Mouse (Mus musculus) embryonic stem cell, embryonic (primary cell): ENCODE measurements around the gene Brdt.

Experiments used
- CTCF ChIA-PET, 4 experiments: fragments of 300-600 bp in 2 of 4; fragments of 350-600 bp in 2 of 4; sonication (Branson Sonifier 250); formaldehyde crosslinking; loops; one replicate each; lab custom pipeline; 2022; ENCODE audit warnings: inconsistent platforms in 2 of 4; lab: Charles Lee
- POLR2A ChIA-PET, 4 experiments: fragments of 300-600 bp in 2 of 4; fragments of 350-600 bp in 2 of 4; sonication (Branson Sonifier 250); formaldehyde crosslinking; loops; one replicate each; lab custom pipeline; 2022; ENCODE audit warnings: antibody characterized with exemption in 4 of 4, inconsistent platforms in 1 of 4; lab: Charles Lee

The Brdt gene

GRCm38 (mm10) chr5:107389373-107389772, 58.4 kb downstream of the Brdt start:
- ChIA-PET POLR2A (interaction anchor here in 1 of 4 experiments (1.4 kb wide), 1 partner anchor 22 kb away, joined by 4 read pairs; no protein-coding TSS in a partner anchor), CTCF (interaction anchor here in 1 of 4 experiments (0.6 kb wide), 1 partner anchor 404 kb away, joined by 3 read pairs; no protein-coding TSS in a partner anchor)

GRCm38 (mm10) chr5:107394437-107394836, 63.5 kb downstream of the Brdt start:
- POLR2A ChIA-PET = no interaction called here
- CTCF ChIA-PET = no interaction called here

- POLR2A ChIA-PET = interaction anchor here in 2 of 4 experiments (0.7 to 1.6 kb wide), 4 partner anchors 11 to 43 kb away, joined by 3 to 6 read pairs (median 3); partner anchors contain the start of gene Btbd8 (in 1 of the 2)
- CTCF ChIA-PET = interaction anchor here in 2 of 4 experiments (0.5 to 0.7 kb wide), 2 partner anchors 631 to 752 kb away, joined by 3 to 5 read pairs; no protein-coding TSS in a partner anchor
Measured at GRCm38 (mm10) chr5:107402436-107402835, 71.5 kb downstream of the Brdt start, which contains the start of gene Ephx4. Gene Ephx4, plus strand, starts transcription at chr5:107402736.

- POLR2A ChIA-PET = interaction anchor here in 2 of 4 experiments (0.6 to 1.6 kb wide), 7 partner anchors 10 to 213 kb away, joined by 3 to 6 read pairs (median 3); partner anchors contain the start of gene Btbd8 (in 1 of the 2)
- CTCF ChIA-PET = interaction anchor here in 3 of 4 experiments (0.5 to 0.7 kb wide), 4 partner anchors 8 to 753 kb away, joined by 3 to 9 read pairs (median 4); no protein-coding TSS in a partner anchor
Measured at GRCm38 (mm10) chr5:107403011-107403946, 72.3 kb downstream of the Brdt start.

GRCm38 (mm10) chr5:107403947-107404684, 73.2 kb downstream of the Brdt start:
- CTCF ChIA-PET = interaction anchor here in 1 of 4 experiments (0.6 kb wide), 1 partner anchor 309 kb away, joined by 3 read pairs; no protein-coding TSS in a partner anchor
- POLR2A ChIA-PET = interaction anchor here in 1 of 4 experiments (0.5 to 1.2 kb wide), 5 partner anchors 9 to 1290 kb away, joined by 3 to 4 read pairs (median 3); no protein-coding TSS in a partner anchor

GRCm38 (mm10) chr5:107405361-107405760, 74.4 kb downstream of the Brdt start:
- ChIA-PET POLR2A (no interaction called here), CTCF (no interaction called here)

GRCm38 (mm10) chr5:107410305-107410704, 79.3 kb downstream of the Brdt start:
- POLR2A ChIA-PET = interaction anchor here in 1 of 4 experiments (1.1 kb wide), 1 partner anchor 10 kb away, joined by 4 read pairs; no protein-coding TSS in a partner anchor
- CTCF ChIA-PET = no interaction called here

- ChIA-PET POLR2A (interaction anchor here in 1 of 4 experiments (0.6 kb wide), 1 partner anchor 1259 kb away, joined by 5 read pairs; no protein-coding TSS in a partner anchor), CTCF (interaction anchor here in 2 of 4 experiments (0.5 to 0.7 kb wide), 3 partner anchors 8 to 138 kb away, joined by 3 to 14 read pairs (median 4); no protein-coding TSS in a partner anchor)
Measured at GRCm38 (mm10) chr5:107411326-107411725, 80.4 kb downstream of the Brdt start.

GRCm38 (mm10) chr5:107412285-107412684, 81.3 kb downstream of the Brdt start:
- ChIA-PET CTCF (interaction anchor here in 1 of 4 experiments (0.7 kb wide), 1 partner anchor 125 kb away, joined by 4 read pairs; no protein-coding TSS in a partner anchor), POLR2A (no interaction called here)

- CTCF ChIA-PET = no interaction called here
Measured at GRCm38 (mm10) chr5:107415098-107415497, 84.1 kb downstream of the Brdt start.

GRCm38 (mm10) chr5:107421676-107422075, 90.7 kb downstream of the Brdt start:
- CTCF ChIA-PET = no interaction called here
- POLR2A ChIA-PET = no interaction called here

More at GRCm38 (mm10) chr5:107415098-107415497, 84.1 kb downstream of the Brdt start:
- POLR2A ChIA-PET = no interaction called here

- POLR2A ChIA-PET = no interaction called here
Measured at GRCm38 (mm10) chr5:107431249-107431648, 100.3 kb downstream of the Brdt start, which contains the start of gene Lpcat2b. Gene Lpcat2b, plus strand, starts transcription at chr5:107431549.

GRCm38 (mm10) chr5:107434001-107434400, 103.0 kb downstream of the Brdt start:
- ChIA-PET POLR2A (no interaction called here), CTCF (interaction anchor here in 1 of 4 experiments (0.5 kb wide), 1 partner anchor 288 kb away, joined by 6 read pairs; no protein-coding TSS in a partner anchor)

More at GRCm38 (mm10) chr5:107431249-107431648, 100.3 kb downstream of the Brdt start, which contains the start of gene Lpcat2b:
- CTCF ChIA-PET = no interaction called here

GRCm38 (mm10) chr5:107436185-107436584, 105.2 kb downstream of the Brdt start:
- CTCF ChIA-PET = interaction anchor here in 1 of 4 experiments (0.6 kb wide), 1 partner anchor 559 kb away, joined by 3 read pairs; no protein-coding TSS in a partner anchor

More at GRCm38 (mm10) chr5:107436185-107436584, 105.2 kb downstream of the Brdt start:
- POLR2A ChIA-PET = interaction anchor here in 2 of 4 experiments (0.7 to 1.9 kb wide), 2 partner anchors 33 to 404 kb away, joined by 6 to 8 read pairs; partner anchors contain the start of gene Ephx4 (in 1 of the 2)
